Mouse (Mus musculus) testis, adult 2 months (tissue): ENCODE results near the gene Plk5. TPM values are rescaled to one million over a fixed set of nuclear protein-coding genes. Genes with fewer than 3 reads are reported as not detected.

ENCODE experiments used
- H3K27ac ChIP-seq: fragments of 200-500 bp; 2 replicates; pipeline ENCODE4 v1.5.1; 2012; ENCODE audit warnings: low read depth, low read length; ENCODE audit not compliant: control insufficient read depth, insufficient read depth
- H3K27me3 ChIP-seq: fragments of 200-500 bp; 2 replicates; pipeline ENCODE4 v1.6.1; 2012; ENCODE audit warnings: mild to moderate bottlenecking, low read length, moderate library complexity; ENCODE audit not compliant: control insufficient read depth, insufficient read depth
- H3K36me3 ChIP-seq: fragments of 200-500 bp; 2 replicates; pipeline ENCODE4 v1.6.1; 2012; ENCODE audit warnings: mild to moderate bottlenecking, low read length; ENCODE audit not compliant: control insufficient read depth, insufficient read depth
- H3K4me1 ChIP-seq: fragments of 200-500 bp; 2 replicates; pipeline ENCODE4 v1.6.1; 2012; ENCODE audit warnings: low read length; ENCODE audit not compliant: control insufficient read depth, insufficient read depth
- H3K4me3 ChIP-seq: fragments of 200-500 bp; 2 replicates; pipeline ENCODE4 v1.5.1; 2012; ENCODE audit warnings: low read depth, mild to moderate bottlenecking, low read length, moderate library complexity, mixed read lengths; ENCODE audit not compliant: control insufficient read depth
- CTCF ChIP-seq: fragments of 200-500 bp; IDR thresholded peaks from 2 replicates; pipeline ENCODE4 v1.5.1; 2012; ENCODE audit warnings: low read depth, mild to moderate bottlenecking, inconsistent platforms, low read length, moderate library complexity; ENCODE audit not compliant: control insufficient read depth, insufficient read depth, insufficient replicate concordance
- POLR2A ChIP-seq: fragments of 200-500 bp; IDR thresholded peaks from 2 replicates; pipeline ENCODE4 v1.6.1; 2012; ENCODE audit warnings: low read depth, mild to moderate bottlenecking, inconsistent platforms, low read length, moderate library complexity; ENCODE audit not compliant: control insufficient read depth
- polyA plus RNA-seq: library from polyadenylated mRNA; depleted of rRNA; stranded (reverse); fragments of >200 nt; gene quantifications from 2 replicates; pipeline ENCODE4 v1.2.3, GENCODE M21; 2012

The Plk5 gene
- polyA plus RNA-seq, 1 experiment: 1.7 TPM

- no peak overlapping the region for H3K27ac ChIP-seq
- no peak for TF ChIP-seq CTCF
- H3K4me1 ChIP-seq: peaks cover 34% of the 10 kb centered on the region
- H3K36me3 ChIP-seq: no peaks in the 10 kb centered on the region
- no peaks in the 10 kb centered on the region for H3K27me3 ChIP-seq
- peak overlapping the region; percentile 38 for H3K4me3 ChIP-seq
These were observed 39.2 kb upstream of the Plk5 start for GRCm38 (mm10) chr10:80317011-80317410.

GRCm38 (mm10) chr10:80320340-80320760 is 35.9 kb upstream of the Plk5 start, which contains the start of gene 2310011J03Rik:
TSS of gene 2310011J03Rik (minus strand) at chr10:80320537.
- Histone ChIP-seq H3K36me3 (no peaks in the 10 kb centered on the region), H3K4me1 (peaks cover 39% of the 10 kb centered on the region), H3K4me3 (peak within 1 kb of the TSS; percentile 84), H3K27me3 (no peaks in the 10 kb centered on the region), H3K27ac (peak within 1 kb of the TSS; percentile 58)
- TF ChIP-seq CTCF (no peak), POLR2A (0 out of 2 replicates have a peak, but pooled peaks have one; percentile 25)

GRCm38 (mm10) chr10:80321014-80321669 is 35.1 kb upstream of the Plk5 start:
- Histone ChIP-seq H3K4me1 (peaks cover 35% of the 10 kb centered on the region), H3K27ac (no peak overlapping the region), H3K27me3 (no peaks in the 10 kb centered on the region), H3K36me3 (no peaks in the 10 kb centered on the region), H3K4me3 (no peak overlapping the region)
- TF ChIP-seq CTCF: no peak
- TF ChIP-seq POLR2A: no peak

GRCm38 (mm10) chr10:80321670-80322581 is 34.3 kb upstream of the Plk5 start:
- Histone ChIP-seq H3K4me3 (no peak overlapping the region), H3K36me3 (no peaks in the 10 kb centered on the region), H3K27ac (no peak overlapping the region), H3K4me1 (peaks cover 35% of the 10 kb centered on the region), H3K27me3 (no peaks in the 10 kb centered on the region)
- TF ChIP-seq POLR2A (no peak), CTCF (no peak)

- peaks cover 35% of the 10 kb centered on the region for H3K4me1 ChIP-seq
- peak overlapping the region; percentile 32; the same call in 1 of the 2 replicates for H3K27ac ChIP-seq
- peak overlapping the region; percentile 86 for H3K4me3 ChIP-seq
- TF ChIP-seq POLR2A (no peak), CTCF (no peak)
- no peaks in the 10 kb centered on the region for H3K27me3 ChIP-seq
- H3K36me3 ChIP-seq: no peaks in the 10 kb centered on the region
These were observed 33.4 kb upstream of the Plk5 start for GRCm38 (mm10) chr10:80322811-80323211.

GRCm38 (mm10) chr10:80323261-80324119 is 32.8 kb upstream of the Plk5 start:
- Histone ChIP-seq H3K27ac (no peak overlapping the region), H3K27me3 (no peaks in the 10 kb centered on the region), H3K4me1 (peaks cover 35% of the 10 kb centered on the region), H3K36me3 (no peaks in the 10 kb centered on the region), H3K4me3 (peak overlapping the region; percentile 86)
- no peak for TF ChIP-seq CTCF
- peak; percentile 22; the same call in 1 of the 2 replicates for TF ChIP-seq POLR2A
